In genomic region chr8:84345493-84345892, GRCm38 (mm10) we compare ENCODE assay signal across 32 mouse cellular contexts.
"Had no signal": no experiment of that assay in that cellular context is flagged by ENCODE, and none has a peak within 500 bp of the region (broad histone marks: within the 10 kb centered on the region; RNA-seq: fewer than 3 reads in every experiment).

No protein-coding gene starts in this region.

- H3K4me3 ChIP-seq: limb, embryonic 12.5 days; limb, embryonic 13.5 days; limb, embryonic 15.5 days; liver, embryonic 12.5 days; liver, embryonic 13.5 days; liver, embryonic 15.5 days; lung, embryonic 15.5 days; megakaryocyte, embryonic 14.5 days; midbrain, embryonic 10.5 days; midbrain, embryonic 12.5 days; midbrain, embryonic 13.5 days; midbrain, embryonic 15.5 days; myocyte; neural tube, embryonic 12.5 days; neural tube, embryonic 13.5 days had no signal

- H3K4me2 ChIP-seq: limb, embryonic 12.5 days; limb, embryonic 13.5 days; limb, embryonic 15.5 days; liver, embryonic 11.5 days; liver, embryonic 12.5 days; liver, embryonic 13.5 days; liver, embryonic 15.5 days; lung, embryonic 14.5 days; lung, embryonic 15.5 days; midbrain, embryonic 11.5 days; midbrain, embryonic 12.5 days; midbrain, embryonic 13.5 days; midbrain, embryonic 15.5 days; neural tube, embryonic 12.5 days; neural tube, embryonic 13.5 days had no signal

- H3K9me3 ChIP-seq: limb, embryonic 12.5 days; limb, embryonic 13.5 days; limb, embryonic 15.5 days; liver, embryonic 12.5 days; liver, embryonic 13.5 days; liver, embryonic 15.5 days; lung, embryonic 15.5 days; megakaryocyte, embryonic 14.5 days; midbrain, embryonic 10.5 days; midbrain, embryonic 12.5 days; midbrain, embryonic 13.5 days; midbrain, embryonic 15.5 days; neural tube, embryonic 12.5 days; neural tube, embryonic 13.5 days had no signal

- H3K4me1 ChIP-seq: limb, embryonic 12.5 days; limb, embryonic 13.5 days; limb, embryonic 15.5 days; liver, embryonic 12.5 days; liver, embryonic 13.5 days; liver, embryonic 15.5 days; lung, embryonic 15.5 days; megakaryocyte, embryonic 14.5 days; midbrain, embryonic 12.5 days; midbrain, embryonic 13.5 days; midbrain, embryonic 15.5 days; neural tube, embryonic 12.5 days; neural tube, embryonic 13.5 days had no signal

- ATAC-seq: liver, embryonic 12.5 days; liver, postnatal 0 days; lung, postnatal 0 days; midbrain, embryonic 13.5 days; midbrain, embryonic 15.5 days; midbrain, embryonic 16.5 days had no signal

- H3K27ac ChIP-seq: limb, embryonic 12.5 days; limb, embryonic 13.5 days; limb, embryonic 15.5 days; liver, embryonic 12.5 days; liver, embryonic 13.5 days; liver, embryonic 14.5 days; liver, embryonic 15.5 days; lung, embryonic 15.5 days; macrophage; midbrain, embryonic 10.5 days; midbrain, embryonic 12.5 days; midbrain, embryonic 13.5 days; midbrain, embryonic 15.5 days; neural tube, embryonic 12.5 days; neural tube, embryonic 13.5 days had no signal

- H3K36me3 ChIP-seq: limb, embryonic 12.5 days; limb, embryonic 13.5 days; limb, embryonic 15.5 days; liver, embryonic 12.5 days; liver, embryonic 13.5 days; liver, embryonic 15.5 days; lung, embryonic 15.5 days; midbrain, embryonic 10.5 days; midbrain, embryonic 12.5 days; midbrain, embryonic 13.5 days; midbrain, embryonic 15.5 days; neural tube, embryonic 12.5 days; neural tube, embryonic 13.5 days had no signal

- DNase-seq: left cerebral cortex, postnatal 4 days; liver; liver, embryonic 13.5 days; liver, postnatal 0 days; lung, adult 18-20 months; lung, adult 2 months; lung, embryonic 14.5 days; lung, postnatal 10 days; lung, postnatal 14 days; lung, postnatal 36 days; lung, postnatal 4 days; midbrain, embryonic 14.5 days had no signal

- H3K27me3 ChIP-seq: liver, embryonic 13.5 days; lung, embryonic 15.5 days; midbrain, embryonic 15.5 days; neural tube, embryonic 12.5 days had no signal

- H3K9ac ChIP-seq: limb, embryonic 12.5 days; limb, embryonic 13.5 days; limb, embryonic 15.5 days; liver, embryonic 12.5 days; liver, embryonic 13.5 days; liver, embryonic 14.5 days; liver, embryonic 15.5 days; liver, postnatal 0 days; lung, embryonic 14.5 days; lung, embryonic 15.5 days; midbrain, embryonic 12.5 days; midbrain, embryonic 13.5 days; midbrain, embryonic 15.5 days; neural tube, embryonic 12.5 days; neural tube, embryonic 13.5 days had no signal
